Mouse (Mus musculus) cerebellum, postnatal 36 days (tissue): ENCODE measurements at regions not wholly inside any gene's neighbourhood (a gene's known extent, or its start where the extent isn't known, plus 50 kb on each side); places are given as distances from the start of the nearest gene placed in this dataset.

Source experiments
- DNase-seq, 2 experiments: peaks; one replicate each; pipeline ENCODE4 v3.0.0; 2021 to 2022; ENCODE audit warnings: mixed read lengths in 2 of 2

DNA sequence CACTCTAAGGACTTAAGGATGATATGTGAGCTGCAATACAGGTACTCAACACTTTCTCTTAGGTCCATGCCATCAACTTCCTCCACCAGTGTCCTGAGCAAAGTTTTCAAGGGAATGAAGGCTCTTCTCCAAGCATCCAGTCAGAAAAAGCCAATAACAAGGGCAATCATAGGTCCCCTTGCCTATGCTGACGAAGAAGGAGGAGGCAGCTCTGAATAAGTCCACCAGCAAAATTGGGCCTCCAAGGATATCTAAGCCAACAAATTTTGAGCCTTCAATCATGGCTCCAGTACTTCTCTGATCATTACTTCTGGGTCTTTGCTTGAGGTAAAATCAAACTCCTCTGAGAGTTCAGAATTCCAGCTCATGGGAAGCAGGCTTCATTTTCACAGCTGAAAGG lies 293.1 kb downstream of the Snurf start:
- peak; percentile 27 to 54 for DNase-seq
